Mouse (Mus musculus): ENCODE data around the gene Gm4131.

GRCm38 (mm10) chr14:62570299-62570698, 3.6 kb upstream of the Gm4131 start:
- TF ChIP-seq CTCF (IDR thresholded peaks at IDR 0.05): no peak
- peak; percentile 47; the same call in 1 of the 2 replicates for TF ChIP-seq EP300 (IDR thresholded peaks at IDR 0.05)

Data from lung, postnatal 0 days (tissue).